Mouse (Mus musculus) heart, adult 2 months (tissue): ENCODE results near the gene Wdr1. TPM values are rescaled to one million over a fixed set of nuclear protein-coding genes. Genes with fewer than 3 reads are reported as not detected.

Experiments used
- DNase-seq, 2 experiments: peaks; one replicate each; pipeline ENCODE4 v3.0.0; 2021
- H3K27ac ChIP-seq: fragments of 200-600 bp; 2 replicates; pipeline ENCODE4 v1.8.1; 2022
- H3K27me3 ChIP-seq: fragments of 200-500 bp; 2 replicates; pipeline ENCODE4 v1.6.1; 2012; ENCODE audit warnings: mild to moderate bottlenecking, low read length, inconsistent platforms, mixed read lengths; ENCODE audit not compliant: control insufficient read depth, insufficient read depth
- H3K36me3 ChIP-seq: fragments of 200-500 bp; 2 replicates; pipeline ENCODE4 v1.6.1; 2012; ENCODE audit warnings: low read length, inconsistent platforms; ENCODE audit not compliant: control insufficient read depth, insufficient read depth
- H3K4me1 ChIP-seq: fragments of 200-500 bp; 2 replicates; pipeline ENCODE4 v1.6.1; 2011; ENCODE audit warnings: low read length; ENCODE audit not compliant: control insufficient read depth, insufficient read depth
- H3K4me3 ChIP-seq: fragments of 200-600 bp; 2 replicates; pipeline ENCODE4 v1.8.1; 2022
- H3K79me2 ChIP-seq: fragments of 200-500 bp; replicated peaks from 2 replicates; pipeline ENCODE4 v1.6.1; 2012; ENCODE audit warnings: mild to moderate bottlenecking, inconsistent platforms, low read length, moderate library complexity, mixed read lengths; ENCODE audit not compliant: control insufficient read depth, insufficient read depth
- H3K9ac ChIP-seq: fragments of 200-500 bp; 2 replicates; pipeline ENCODE4 v1.6.1; 2012; ENCODE audit warnings: low read depth, mild to moderate bottlenecking, control low read depth, inconsistent platforms, low read length, mixed read lengths
- CTCF ChIP-seq: fragments of 200-600 bp; IDR thresholded peaks from 2 replicates; pipeline ENCODE4 v1.8.1; 2022; ENCODE audit warnings: antibody characterized with exemption, mild to moderate bottlenecking, moderate library complexity
- EP300 ChIP-seq: fragments of 200-500 bp; IDR thresholded peaks from 2 replicates; pipeline ENCODE4 v1.6.1; 2011; ENCODE audit warnings: low read depth, low read length, control low read depth; ENCODE audit not compliant: insufficient read depth
- POLR2A ChIP-seq: fragments of 200-500 bp; IDR thresholded peaks from 2 replicates; pipeline ENCODE4 v1.6.1; 2011; ENCODE audit warnings: mild to moderate bottlenecking, low read depth, low read length, control low read depth; ENCODE audit not compliant: insufficient read depth
- WGBS: fragments of 180-500 bp; shearing (Covaris S2); methylation state at CpG from one replicate; pipeline ENCODE4 v1.1.7; 2018; 5-methylcytosine and 5-hydroxymethylcytosine counted together
- intact Hi-C: fragments of 180-260 bp; cut with DNase I; formaldehyde crosslinking; loops from one replicate; pipeline ENCODE4 v1.15.1; 2025
- polyA plus RNA-seq: library from polyadenylated mRNA; depleted of rRNA; stranded (reverse); fragments of >200 nt; gene quantifications from 2 replicates; pipeline ENCODE4 v1.2.3, GENCODE M21; 2012
- total RNA-seq, 2 experiments: library from RNA; stranded (reverse); gene quantifications; 2 replicates each; pipeline ENCODE4 v1.2.3; 2021

The Wdr1 gene
- total and polyA plus RNA-seq, 3 experiments = 105 to 119 (median 107) TPM

- H3K4me3 ChIP-seq = no peak overlapping the region
- no peak for DNase-seq
- no peaks in the 10 kb centered on the region for H3K36me3 ChIP-seq
- TF ChIP-seq EP300 (no peak), CTCF (no peak), POLR2A (no peak)
- no peak overlapping the region for H3K9ac ChIP-seq
- H3K4me1 ChIP-seq = no peaks in the 10 kb centered on the region
- WGBS = 47% methylated on average over 4 of the region's 4 CpGs
- no peaks in the 10 kb centered on the region for H3K79me2 ChIP-seq
- no peaks in the 10 kb centered on the region for H3K27me3 ChIP-seq
- no peak overlapping the region for H3K27ac ChIP-seq
- intact Hi-C loops = no loop called here
Observed at GRCm38 (mm10) chr5:38583026-38583425, 20.0 kb upstream of the Wdr1 start.

GRCm38 (mm10) chr5:38580703-38581102, 17.7 kb upstream of the Wdr1 start:
- H3K4me3 ChIP-seq = no peak overlapping the region
- H3K27me3 ChIP-seq = no peaks in the 10 kb centered on the region
- intact Hi-C loops = loop anchor here (2.0 kb wide), 1 partner anchor 52 kb away; no protein-coding TSS in a partner anchor
- no peaks in the 10 kb centered on the region for H3K36me3 ChIP-seq
- no peak overlapping the region for H3K9ac ChIP-seq
- WGBS = 29% methylated on average over 6 of the region's 6 CpGs
- no peaks in the 10 kb centered on the region for H3K4me1 ChIP-seq
- TF ChIP-seq POLR2A = no peak
- TF ChIP-seq EP300 = no peak
- TF ChIP-seq CTCF = peak; percentile 85
- H3K27ac ChIP-seq = no peak overlapping the region
- no peaks in the 10 kb centered on the region for H3K79me2 ChIP-seq
- peak in 1 of 2 experiments; percentile 33 for DNase-seq

- no peak overlapping the region for H3K9ac ChIP-seq
- H3K27me3 ChIP-seq = no peaks in the 10 kb centered on the region
- no peak for DNase-seq
- H3K4me3 ChIP-seq = no peak overlapping the region
- H3K36me3 ChIP-seq = no peaks in the 10 kb centered on the region
- H3K4me1 ChIP-seq = no peaks in the 10 kb centered on the region
- intact Hi-C loops = no loop called here
- H3K79me2 ChIP-seq = no peaks in the 10 kb centered on the region
- WGBS = 70% methylated on average over 2 of the region's 2 CpGs
- H3K27ac ChIP-seq = no peak overlapping the region
- TF ChIP-seq EP300 (no peak), CTCF (peak; percentile 74)
Observed at GRCm38 (mm10) chr5:38570876-38571275, 7.9 kb upstream of the Wdr1 start.

GRCm38 (mm10) chr5:38568652-38569051, 5.6 kb upstream of the Wdr1 start:
- TF ChIP-seq POLR2A (no peak), CTCF (no peak), EP300 (no peak)
- DNase-seq = no peak
- Histone ChIP-seq H3K4me3 (no peak overlapping the region), H3K27ac (no peak overlapping the region), H3K36me3 (no peaks in the 10 kb centered on the region), H3K9ac (no peak overlapping the region), H3K4me1 (no peaks in the 10 kb centered on the region), H3K27me3 (no peaks in the 10 kb centered on the region), H3K79me2 (no peaks in the 10 kb centered on the region)
- intact Hi-C loops = no loop called here

GRCm38 (mm10) chr5:38564831-38565230, 1.8 kb upstream of the Wdr1 start:
- no peak for DNase-seq
- intact Hi-C loops = no loop called here
- H3K36me3 ChIP-seq = no peaks in the 10 kb centered on the region; the same call in 1 of the 2 replicates
- H3K79me2 ChIP-seq = peaks cover 3% of the 10 kb centered on the region; the same call in 1 of the 2 replicates
- peaks cover 2% of the 10 kb centered on the region for H3K4me1 ChIP-seq
- no peak overlapping the region for H3K9ac ChIP-seq
- H3K4me3 ChIP-seq = no peak overlapping the region
- no peak for TF ChIP-seq POLR2A
- H3K27ac ChIP-seq = no peak overlapping the region
- H3K27me3 ChIP-seq = no peaks in the 10 kb centered on the region
- 50% methylated on average over 6 of the region's 6 CpGs for WGBS

- under 1% methylated on average over 76 of the region's 79 CpGs for WGBS
- TF ChIP-seq EP300 (no peak), POLR2A (peak; percentile 88), CTCF (no peak)
- intact Hi-C loops = loop anchor here (2.0 kb wide), 2 partner anchors 29 to 81 kb away; no protein-coding TSS in a partner anchor
- Histone ChIP-seq H3K27me3 (no peaks in the 10 kb centered on the region), H3K9ac (peak overlapping the region; percentile 97), H3K4me1 (peaks cover 13% of the 10 kb centered on the region), H3K36me3 (peaks cover 11% of the 10 kb centered on the region), H3K4me3 (peak overlapping the region; percentile 94), H3K79me2 (peaks cover 7% of the 10 kb centered on the region), H3K27ac (peak overlapping the region; percentile 97)
- peak; percentile 100 for DNase-seq
Observed at GRCm38 (mm10) chr5:38561426-38562024, 1.5 kb downstream of the Wdr1 start.
